19 mouse cellular contexts compared by ENCODE assay signal in the genomic region with DNA sequence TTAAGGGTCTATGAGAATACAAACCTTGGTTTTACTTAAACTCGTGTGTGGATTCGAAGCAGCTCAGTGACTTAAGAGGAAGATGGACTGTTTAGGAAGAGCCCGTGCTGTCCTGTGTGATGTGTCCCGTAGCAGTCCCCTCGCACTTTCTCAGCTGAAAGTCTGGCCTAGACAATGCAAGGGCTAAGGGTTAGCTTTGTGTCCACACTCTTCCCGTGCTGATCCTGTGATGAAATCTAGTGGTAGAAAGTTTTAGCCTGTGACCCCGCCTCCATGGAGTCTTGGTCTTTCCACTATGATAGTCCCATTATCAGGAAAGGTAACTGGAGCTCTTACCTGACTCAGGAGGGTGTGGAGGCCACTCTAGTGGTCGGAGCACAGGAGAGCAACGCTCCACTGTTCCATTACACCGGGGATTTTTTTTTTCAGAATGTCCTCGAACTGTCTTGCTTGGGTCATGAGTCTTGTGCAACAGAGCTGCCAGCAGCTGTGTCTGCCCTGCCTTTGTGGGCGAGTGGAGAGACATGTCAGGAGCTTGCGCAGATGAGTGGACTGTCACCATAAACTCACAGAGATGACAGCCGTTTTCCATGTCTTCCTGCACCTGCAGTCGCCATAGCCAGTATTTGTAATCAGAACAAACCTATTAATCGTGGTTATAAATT. TPM values are rescaled to one million over a fixed set of nuclear protein-coding genes. Genes with fewer than 3 reads are reported as not detected.
A peak's percentile ranks its signal among the peaks of the same experiment; 100 is the strongest.
DNase-seq lines count a peak whose midpoint lies in the region; ATAC-seq and TF ChIP-seq lines count a peak whose summit lies in the region.
"Had no signal": no experiment of that assay in that cellular context is flagged by ENCODE, and none has a peak within 500 bp of the region (broad histone marks: within the 10 kb centered on the region; RNA-seq: fewer than 3 reads in every experiment).

No protein-coding gene starts in this region.

- ATAC-seq in heart, postnatal 0 days (ENCODE audit: insufficient read depth, low read depth): peak; percentile 62
- peak; percentile 53 for ATAC-seq in liver, embryonic 15.5 days (ENCODE audit: insufficient read depth)
- ATAC-seq in neural tube, embryonic 15.5 days (ENCODE audit: low FRiP score): no peak
- ATAC-seq: activated CD4-positive, CD25-positive, alpha-beta regulatory T cell, adult 4 months; midbrain, embryonic 15.5 days had no signal

- peaks cover 24% of the 10 kb centered on the region for H3K36me3 ChIP-seq in heart, postnatal 0 days (replicated peaks; ENCODE audit: control insufficient read depth, insufficient read depth, low read length)
- peaks cover 29% of the 10 kb centered on the region for H3K36me3 ChIP-seq in liver, embryonic 15.5 days (replicated peaks)
- 0 out of 2 replicates have a peak, but pooled peaks cover under 1% of the 10 kb centered on the region for H3K36me3 ChIP-seq in neural tube, embryonic 15.5 days
- H3K36me3 ChIP-seq: midbrain, embryonic 15.5 days had no signal

- no peak overlapping the region for H3K4me3 ChIP-seq in heart, postnatal 0 days (ENCODE audit: low read depth, low read length)
- no peak overlapping the region for H3K4me3 ChIP-seq in liver, embryonic 15.5 days (replicated peaks)
- no peak overlapping the region for H3K4me3 ChIP-seq in neural tube, embryonic 15.5 days (replicated peaks)
- H3K4me3 ChIP-seq: forebrain, embryonic 12.5 days; kidney, embryonic 15.5 days; layer of hippocampus, adult 2 months; left cerebral cortex, adult 2 months; midbrain, embryonic 15.5 days had no signal

- no peak overlapping the region for H3K4me2 ChIP-seq in heart, postnatal 0 days (ENCODE audit: low read depth, low read length)
- H3K4me2 ChIP-seq in liver, embryonic 15.5 days: peak overlapping the region; percentile 40
- no peak overlapping the region for H3K4me2 ChIP-seq in neural tube, embryonic 15.5 days
- H3K4me2 ChIP-seq: forebrain, embryonic 12.5 days; kidney, embryonic 15.5 days; midbrain, embryonic 15.5 days had no signal

- 60% methylated on average over 16 of the region's 16 CpGs for WGBS in heart, postnatal 0 days
- 67% methylated on average over 16 of the region's 16 CpGs for WGBS in liver, embryonic 15.5 days (ENCODE audit: insufficient replicate concordance)
- 88% methylated on average over 16 of the region's 16 CpGs for WGBS in neural tube, embryonic 15.5 days

- peak; percentile 55 for DNase-seq in adrenal gland, adult 8-10 months
- DNase-seq in adrenal gland, adult 18-20 months (ENCODE audit: low spot score in 2 of 2): no peak
- DNase-seq in heart, postnatal 0 days (ENCODE audit: low spot score): peak; percentile 47
- no peak for DNase-seq in heart, postnatal 36 days
- DNase-seq in adipocyte (ENCODE audit: low spot score): peak; percentile 58
- no peak for DNase-seq in cerebellum, adult 11-12 months
- DNase-seq: cerebellum, adult 9-11 months; embryo, embryonic 11 days; right cerebral cortex, postnatal 14 days; thymus, postnatal 36 days had no signal

- intact Hi-C loops in heart, postnatal 36 days (cut with DNase I): loop anchor here (5.0 kb wide), 1 partner anchor 95 kb away; no protein-coding TSS in a partner anchor

- H3K4me1 ChIP-seq in heart, postnatal 0 days (ENCODE audit: control insufficient read depth, insufficient read depth): peaks cover 35% of the 10 kb centered on the region
- H3K4me1 ChIP-seq in liver, embryonic 15.5 days (replicated peaks): peaks cover 38% of the 10 kb centered on the region
- H3K4me1 ChIP-seq in neural tube, embryonic 15.5 days: peaks cover 30% of the 10 kb centered on the region

- H3K9ac ChIP-seq in heart, postnatal 0 days (replicated peaks; ENCODE audit: low read depth, low read length): no peak overlapping the region
- no peak overlapping the region for H3K9ac ChIP-seq in liver, embryonic 15.5 days
- no peak overlapping the region for H3K9ac ChIP-seq in neural tube, embryonic 15.5 days (replicated peaks)
- H3K9ac ChIP-seq: forebrain, embryonic 12.5 days; kidney, embryonic 15.5 days; midbrain, embryonic 15.5 days had no signal

- H3K27ac ChIP-seq in heart, postnatal 0 days (ENCODE audit: low read depth): peak overlapping the region; percentile 63
- no peak overlapping the region; the same call in 1 of the 2 replicates for H3K27ac ChIP-seq in liver, embryonic 15.5 days (replicated peaks)
- H3K27ac ChIP-seq in neural tube, embryonic 15.5 days (replicated peaks): no peak overlapping the region
- H3K27ac ChIP-seq: forebrain, embryonic 12.5 days; kidney, embryonic 15.5 days; layer of hippocampus, adult 2 months; left cerebral cortex, adult 2 months; macrophage; midbrain, embryonic 15.5 days had no signal

- H3K27me3 ChIP-seq in heart, postnatal 0 days (ENCODE audit: control insufficient read depth, insufficient read depth, low read length): no peaks in the 10 kb centered on the region
- no peaks in the 10 kb centered on the region for H3K27me3 ChIP-seq in liver, embryonic 15.5 days
- H3K27me3 ChIP-seq in neural tube, embryonic 15.5 days (replicated peaks): no peaks in the 10 kb centered on the region
- H3K27me3 ChIP-seq: forebrain, embryonic 12.5 days; kidney, embryonic 15.5 days; midbrain, embryonic 15.5 days had no signal

- no peak for TF ChIP-seq CTCF in heart, postnatal 0 days (IDR thresholded peaks at IDR 0.05; ENCODE audit: low read depth)

- no peaks in the 10 kb centered on the region for H3K9me3 ChIP-seq in heart, postnatal 0 days (replicated peaks; ENCODE audit: control insufficient read depth, low read length)
- H3K9me3 ChIP-seq in liver, embryonic 15.5 days (replicated peaks): no peaks in the 10 kb centered on the region
- H3K9me3 ChIP-seq in neural tube, embryonic 15.5 days (replicated peaks): no peaks in the 10 kb centered on the region
- H3K9me3 ChIP-seq: forebrain, embryonic 12.5 days; kidney, embryonic 15.5 days; midbrain, embryonic 15.5 days had no signal

- TF ChIP-seq EP300 in heart, postnatal 0 days (IDR thresholded peaks at IDR 0.05; ENCODE audit: low read depth): no peak

RNA-seq across cellular contexts. Expression of gene Bcl2l11, which starts 11.1 kb away (rescaled TPM):
- 10 to 100 TPM; 10.2 to 43.3 (median 41.6) TPM for total RNA-seq in adrenal gland, adult 8-10 months (2022)
- 10 to 100 TPM; 10.7 to 23.0 TPM for total RNA-seq in adrenal gland, adult 18-20 months (2021)
- total RNA-seq in heart, postnatal 0 days (2014; rRNA removed; ENCODE audit: low replicate concordance): 26.1 and 26.6 TPM in 2 replicates
- 18.2 and 22.4 TPM in 2 replicates for polyA plus RNA-seq in heart, postnatal 0 days (2015; fragmentation: Nextera tagmentation; extraction: Ambion mirVana)
- 10 to 100 TPM; 17.7 to 21.9 TPM for total RNA-seq in heart, postnatal 36 days (2021)
- 4.9 and 6.1 TPM in 2 replicates for polyA plus RNA-seq in liver, embryonic 15.5 days (2015; fragmentation: Nextera tagmentation; extraction: Ambion mirVana)
- polyA plus RNA-seq in neural tube, embryonic 15.5 days (2015; fragmentation: Nextera tagmentation; extraction: Ambion mirVana): 10.1 and 11.8 TPM in 2 replicates

Comparison
In these comparisons a context has a peak if more than half of its experiments do, and no peak if none do; other contexts are left out.
1. DNase-seq: peak in adrenal gland, adult 8-10 months (single experiment), heart, postnatal 0 days (single experiment) and adipocyte (single experiment); none in adrenal gland, adult 18-20 months (0 of 2), heart, postnatal 36 days (0 of 2) and cerebellum, adult 11-12 months (single experiment).